Mouse (Mus musculus): Measurements from ENCODE around the gene Nek3. TPM values are rescaled to one million over a fixed set of nuclear protein-coding genes. Genes with fewer than 3 reads are reported as not detected.

Nek3 gene
- polyA plus RNA-seq, 1 experiment from 2014 or later, result 2.6 TPM

DNA sequence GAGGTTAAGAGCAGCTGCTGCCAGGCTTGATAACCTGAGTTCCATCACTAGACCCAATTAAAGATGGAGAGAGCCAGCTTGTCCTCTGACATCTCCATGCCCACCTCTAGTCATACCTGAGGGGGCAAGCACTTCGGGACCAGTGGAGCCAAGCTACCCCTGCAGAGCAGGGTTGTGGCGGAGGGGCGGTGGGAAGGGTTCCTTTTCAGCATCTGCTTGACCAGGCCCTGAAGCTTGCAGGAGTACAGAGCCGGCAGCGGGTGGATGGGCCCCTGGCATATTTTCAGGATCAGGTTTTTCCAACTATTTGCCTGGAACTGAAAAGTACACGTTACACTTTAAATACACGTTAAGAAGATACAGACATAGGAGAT, 17.9 kb downstream of the Nek3 start:
- DNase-seq (ENCODE audit: low spot score) (no peak), ATAC-seq (ENCODE audit: low FRiP score, low TSS enrichment) (no peak)
- H3K9me3 ChIP-seq (ENCODE audit: control insufficient read depth, low read length), result no peaks in the 10 kb centered on the region
- no peak overlapping the region for H3K4me2 ChIP-seq (replicated peaks; ENCODE audit: low read depth)
- no peak overlapping the region for H3K4me3 ChIP-seq (ENCODE audit: low read depth, low read length)
- no peaks in the 10 kb centered on the region; the same call in 1 of the 2 replicates for H3K36me3 ChIP-seq (ENCODE audit: control insufficient read depth, insufficient read depth, low read length)
- WGBS, result 86% methylated on average over 7 of the region's 7 CpGs
- H3K9ac ChIP-seq (ENCODE audit: low read length), result no peak overlapping the region
- no peaks in the 10 kb centered on the region for H3K27me3 ChIP-seq (ENCODE audit: control insufficient read depth, insufficient read depth, low read length)
- no peak overlapping the region for H3K27ac ChIP-seq (replicated peaks)
- H3K4me1 ChIP-seq (replicated peaks; ENCODE audit: control insufficient read depth, insufficient read depth), result no peaks in the 10 kb centered on the region
- TF ChIP-seq CTCF (IDR thresholded peaks at IDR 0.05; ENCODE audit: low read depth) (no peak), EP300 (optimal IDR thresholded peaks at IDR 0.05) (no peak)

DNA sequence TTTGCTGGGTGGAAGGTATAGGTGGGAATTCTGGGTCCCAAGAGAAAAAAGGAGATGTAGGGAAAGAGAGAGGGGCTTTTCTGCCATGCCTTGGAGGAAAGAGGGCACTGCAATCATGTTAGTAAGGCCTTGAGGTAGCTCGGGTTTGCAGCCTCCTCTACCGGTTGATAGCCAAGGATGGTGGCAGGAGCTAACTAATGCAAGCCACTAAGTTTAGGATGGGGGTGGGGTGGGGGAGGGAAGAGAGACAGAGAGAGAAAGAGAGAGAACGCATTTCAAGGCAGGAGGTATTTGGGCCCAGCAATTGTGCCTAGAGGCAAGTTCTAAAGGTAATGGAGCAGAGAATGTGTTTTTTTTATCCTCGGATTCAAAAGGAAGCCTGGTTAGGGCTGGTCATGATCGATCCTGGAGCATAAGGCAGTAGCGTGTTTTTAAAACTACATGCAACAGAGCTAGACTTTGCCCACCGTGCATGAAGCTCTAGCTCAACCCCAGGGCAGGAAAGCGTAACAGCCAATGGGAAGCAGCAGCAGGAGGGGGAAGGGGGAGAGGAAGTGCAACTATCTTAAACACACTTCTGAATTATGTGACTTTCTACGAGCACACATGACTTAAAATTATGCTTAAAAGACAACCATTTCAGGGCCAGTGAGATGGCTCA, 18.4 kb downstream of the Nek3 start:
- WGBS, result 82% methylated on average over 9 of the region's 9 CpGs
- H3K36me3 ChIP-seq (ENCODE audit: control insufficient read depth, insufficient read depth, low read length), result no peaks in the 10 kb centered on the region; the same call in 1 of the 2 replicates
- no peak for ATAC-seq (ENCODE audit: low FRiP score, low TSS enrichment)
- TF ChIP-seq CTCF (IDR thresholded peaks at IDR 0.05; ENCODE audit: low read depth) (no peak), EP300 (optimal IDR thresholded peaks at IDR 0.05) (no peak)
- DNase-seq (ENCODE audit: low spot score), result no peak
- no peak overlapping the region for H3K4me2 ChIP-seq (replicated peaks; ENCODE audit: low read depth)
- no peaks in the 10 kb centered on the region for H3K27me3 ChIP-seq (ENCODE audit: control insufficient read depth, insufficient read depth, low read length)
- no peak overlapping the region for H3K4me3 ChIP-seq (ENCODE audit: low read depth, low read length)
- no peaks in the 10 kb centered on the region for H3K4me1 ChIP-seq (replicated peaks; ENCODE audit: control insufficient read depth, insufficient read depth)
- no peak overlapping the region for H3K9ac ChIP-seq (ENCODE audit: low read length)
- H3K27ac ChIP-seq (replicated peaks), result no peak overlapping the region
- no peaks in the 10 kb centered on the region for H3K9me3 ChIP-seq (ENCODE audit: control insufficient read depth, low read length)

- no peak for ATAC-seq (ENCODE audit: low FRiP score, low TSS enrichment)
- 75% methylated on average over 6 of the region's 6 CpGs for WGBS
Measured at GRCm38 (mm10) chr8:22145831-22146230, 20.4 kb downstream of the Nek3 start.

DNA sequence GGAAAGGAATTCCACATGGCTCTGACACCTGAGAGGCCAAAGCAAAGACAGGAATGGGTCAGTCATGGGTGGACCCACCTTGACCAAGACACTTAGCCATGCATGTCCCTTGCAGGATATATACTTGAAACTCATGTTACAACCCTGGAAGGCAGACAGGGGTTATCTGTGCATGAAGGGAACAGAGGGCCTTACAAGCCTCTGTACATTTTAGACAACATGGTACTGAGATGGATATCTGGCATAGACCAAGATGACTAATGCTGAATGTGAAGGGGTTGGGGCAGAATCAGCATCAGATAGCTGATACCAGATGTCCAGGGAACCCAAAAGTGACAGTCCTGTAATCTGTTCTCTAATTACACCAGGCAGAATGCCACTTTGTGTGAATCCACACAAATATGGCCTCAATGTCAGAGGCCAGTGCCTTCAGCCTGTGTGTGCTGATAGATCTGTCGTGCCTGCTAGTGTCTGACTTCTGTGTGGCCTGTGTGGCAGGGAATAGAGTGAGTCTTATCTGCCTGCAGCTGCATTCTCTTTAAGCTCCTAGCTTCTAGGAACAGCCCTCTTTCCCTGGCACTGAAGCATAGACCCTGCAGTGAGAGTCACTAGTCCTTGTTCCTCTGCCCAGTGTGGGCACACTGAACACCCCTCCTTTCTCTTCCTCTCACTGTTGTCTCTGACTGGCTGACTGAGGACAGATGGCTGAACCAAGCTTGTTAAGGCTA, 22.3 kb downstream of the Nek3 start:
- no peak for ATAC-seq (ENCODE audit: low FRiP score, low TSS enrichment)
- H3K4me3 ChIP-seq (ENCODE audit: low read depth, low read length), result no peak overlapping the region
- WGBS, result 75% methylated on average over 1 of the region's 1 CpGs

More at GRCm38 (mm10) chr8:22145831-22146230, 20.4 kb downstream of the Nek3 start:
- no peak for DNase-seq (ENCODE audit: low spot score)
- no peak for TF ChIP-seq CTCF (IDR thresholded peaks at IDR 0.05; ENCODE audit: low read depth)
- no peak for TF ChIP-seq EP300 (optimal IDR thresholded peaks at IDR 0.05)
- no peaks in the 10 kb centered on the region for H3K27me3 ChIP-seq (ENCODE audit: control insufficient read depth, insufficient read depth, low read length)
- H3K4me1 ChIP-seq (replicated peaks; ENCODE audit: control insufficient read depth, insufficient read depth), result no peaks in the 10 kb centered on the region
- no peaks in the 10 kb centered on the region for H3K9me3 ChIP-seq (ENCODE audit: control insufficient read depth, low read length)
- H3K36me3 ChIP-seq (ENCODE audit: control insufficient read depth, insufficient read depth, low read length), result peaks cover 2% of the 10 kb centered on the region; the same call in 1 of the 2 replicates
- no peak overlapping the region for H3K4me2 ChIP-seq (replicated peaks; ENCODE audit: low read depth)
- H3K4me3 ChIP-seq (ENCODE audit: low read depth, low read length), result no peak overlapping the region
- no peak overlapping the region for H3K9ac ChIP-seq (ENCODE audit: low read length)
- H3K27ac ChIP-seq (replicated peaks), result no peak overlapping the region

DNA sequence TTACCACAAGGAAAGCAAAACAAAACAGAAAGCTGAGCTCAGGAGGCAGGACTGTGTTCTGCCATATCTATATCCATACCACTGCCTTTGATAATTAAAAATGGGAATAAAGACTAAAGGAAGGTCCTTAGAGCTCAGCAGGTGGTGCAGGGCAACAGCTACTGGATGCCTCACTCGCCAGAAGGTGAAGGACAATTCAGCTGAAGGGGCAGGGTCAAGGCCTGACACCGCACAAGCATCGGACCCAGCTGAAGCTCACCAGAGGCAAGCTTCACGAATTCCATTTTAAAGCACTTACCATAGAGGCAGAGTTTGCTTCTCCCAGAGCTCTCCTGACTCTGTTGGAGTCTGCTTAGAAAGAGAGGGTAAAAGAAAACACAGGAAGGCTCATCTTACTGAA, 23.6 kb downstream of the Nek3 start:
- Histone ChIP-seq H3K4me2 (replicated peaks; ENCODE audit: low read depth) (no peak overlapping the region), H3K27ac (replicated peaks) (no peak overlapping the region), H3K9me3 (ENCODE audit: control insufficient read depth, low read length) (no peaks in the 10 kb centered on the region), H3K4me1 (replicated peaks; ENCODE audit: control insufficient read depth, insufficient read depth) (no peaks in the 10 kb centered on the region), H3K9ac (ENCODE audit: low read length) (no peak overlapping the region), H3K4me3 (ENCODE audit: low read depth, low read length) (no peak overlapping the region), H3K27me3 (ENCODE audit: control insufficient read depth, insufficient read depth, low read length) (no peaks in the 10 kb centered on the region), H3K36me3 (ENCODE audit: control insufficient read depth, insufficient read depth, low read length) (0 out of 2 replicates have a peak, but pooled peaks cover 2% of the 10 kb centered on the region)
- ATAC-seq (ENCODE audit: low FRiP score, low TSS enrichment) (no peak), DNase-seq (ENCODE audit: low spot score) (no peak)
- WGBS, result 78% methylated on average over 4 of the region's 4 CpGs
- TF ChIP-seq CTCF (IDR thresholded peaks at IDR 0.05; ENCODE audit: low read depth) (no peak), EP300 (optimal IDR thresholded peaks at IDR 0.05) (no peak)

More for the DNA sequence above, 22.3 kb downstream of the Nek3 start:
- DNase-seq (ENCODE audit: low spot score), result no peak
- no peaks in the 10 kb centered on the region for H3K27me3 ChIP-seq (ENCODE audit: control insufficient read depth, insufficient read depth, low read length)
- H3K4me1 ChIP-seq (replicated peaks; ENCODE audit: control insufficient read depth, insufficient read depth), result no peaks in the 10 kb centered on the region
- no peak overlapping the region for H3K27ac ChIP-seq (replicated peaks)
- no peak overlapping the region for H3K4me2 ChIP-seq (replicated peaks; ENCODE audit: low read depth)
- TF ChIP-seq CTCF (IDR thresholded peaks at IDR 0.05; ENCODE audit: low read depth) (no peak), EP300 (optimal IDR thresholded peaks at IDR 0.05) (no peak)
- H3K36me3 ChIP-seq (ENCODE audit: control insufficient read depth, insufficient read depth, low read length), result peaks cover 2% of the 10 kb centered on the region; the same call in 1 of the 2 replicates
- no peaks in the 10 kb centered on the region for H3K9me3 ChIP-seq (ENCODE audit: control insufficient read depth, low read length)
- H3K9ac ChIP-seq (ENCODE audit: low read length), result no peak overlapping the region
